Mouse (Mus musculus) hindbrain, embryonic 13.5 days (tissue): ENCODE data around the gene Ssh2. TPM values are rescaled to one million over a fixed set of nuclear protein-coding genes. Genes with fewer than 3 reads are reported as not detected.
A peak's percentile ranks its signal among the peaks of the same experiment; 100 is the strongest.

Source experiments
- ATAC-seq: fragments of 200-750 bp; cut with Nextera tagmentation; 2 replicates; pipeline ENCODE4 v1.8.0; 2017; ENCODE audit warnings: moderate TSS enrichment; ENCODE audit not compliant: low FRiP score
- H3K27ac ChIP-seq: fragments of 300-500 bp; sonication (generic); 2 replicates; pipeline ENCODE4 v1.5.1; 2015; ENCODE audit warnings: inconsistent platforms, mild to moderate bottlenecking, moderate library complexity
- H3K27me3 ChIP-seq: fragments of 300-500 bp; sonication (generic); 2 replicates; pipeline ENCODE4 v1.6.1; 2015; ENCODE audit warnings: mild to moderate bottlenecking, inconsistent platforms
- H3K36me3 ChIP-seq: fragments of 300-500 bp; sonication (generic); 2 replicates; pipeline ENCODE4 v1.6.1; 2015; ENCODE audit warnings: mild to moderate bottlenecking, inconsistent platforms
- H3K4me1 ChIP-seq: fragments of 300-500 bp; sonication (generic); replicated peaks from 2 replicates; pipeline ENCODE4 v1.6.1; 2015; ENCODE audit warnings: inconsistent platforms
- H3K4me2 ChIP-seq: fragments of 300-500 bp; sonication (generic); 2 replicates; pipeline ENCODE4 v1.6.1; 2015; ENCODE audit warnings: inconsistent platforms, mild to moderate bottlenecking, moderate library complexity
- H3K4me3 ChIP-seq: fragments of 300-500 bp; sonication (generic); 2 replicates; pipeline ENCODE4 v1.5.1; 2015; ENCODE audit warnings: mild to moderate bottlenecking, inconsistent platforms
- H3K9ac ChIP-seq: fragments of 300-500 bp; sonication (generic); 2 replicates; pipeline ENCODE4 v1.6.1; 2015; ENCODE audit warnings: mild to moderate bottlenecking, inconsistent platforms
- H3K9me3 ChIP-seq: fragments of 300-500 bp; sonication (generic); 2 replicates; pipeline ENCODE4 v1.6.1; 2016; ENCODE audit warnings: inconsistent platforms
- WGBS: fragments of 180-500 bp; shearing (Covaris S2); methylation state at CpG from one replicate; pipeline ENCODE4 v1.1.7; 2015; 5-methylcytosine and 5-hydroxymethylcytosine counted together
- polyA plus RNA-seq: library from polyadenylated mRNA; unstranded; fragments of >200 nt; fragmentation: Nextera tagmentation; extraction: Ambion mirVana; gene quantifications from 2 replicates; pipeline ENCODE4 v1.2.1, GENCODE M21; 2015

Gene Ssh2
- 16.4 and 17.9 TPM in 2 replicates for polyA plus RNA-seq

- Histone ChIP-seq H3K4me2 (peak within 1 kb of the TSS; percentile 79), H3K27ac (peak within 1 kb of the TSS; percentile 99), H3K4me3 (peak within 1 kb of the TSS; percentile 78), H3K9me3 (no peaks in the 10 kb centered on the region), H3K27me3 (no peaks in the 10 kb centered on the region), H3K36me3 (no peaks in the 10 kb centered on the region), H3K4me1 (peaks cover 23% of the 10 kb centered on the region), H3K9ac (peak within 1 kb of the TSS; percentile 96)
- peak; percentile 91 for ATAC-seq
- under 1% methylated on average over 80 of the region's 82 CpGs for WGBS
Observed at GRCm38 (mm10) chr11:77215951-77216760, at the start of gene Ssh2. Gene Ssh2 (plus strand): TSS chr11:77216287.

DNA sequence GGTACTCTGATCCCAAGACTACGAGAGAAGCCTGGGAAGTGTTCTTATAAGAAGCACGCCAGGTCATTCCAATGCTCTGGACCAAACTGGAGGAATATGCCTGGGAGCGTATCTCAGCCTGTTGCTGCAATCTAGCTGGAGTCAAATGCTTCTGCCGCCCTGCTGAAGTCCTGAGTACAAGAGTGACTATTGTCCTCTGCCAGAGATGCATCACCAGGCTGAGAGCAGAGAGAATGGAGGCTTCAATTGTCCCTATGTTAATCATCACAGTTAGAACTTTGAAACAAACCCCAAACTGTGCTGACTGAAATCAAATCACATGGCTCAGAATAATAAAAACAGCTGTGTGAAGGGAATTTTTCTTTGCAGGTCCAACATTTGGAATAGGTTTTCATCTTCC lies 42.4 kb upstream of the Ssh2 start:
- H3K9me3 ChIP-seq = no peaks in the 10 kb centered on the region
- no peaks in the 10 kb centered on the region for H3K27me3 ChIP-seq
- H3K4me3 ChIP-seq = no peak overlapping the region
- no peak overlapping the region for H3K4me2 ChIP-seq
- no peak overlapping the region for H3K9ac ChIP-seq
- 42% methylated on average over 4 of the region's 4 CpGs for WGBS
- no peak overlapping the region for H3K27ac ChIP-seq
- ATAC-seq = no peak
- H3K36me3 ChIP-seq = no peaks in the 10 kb centered on the region
- H3K4me1 ChIP-seq = 0 out of 2 replicates have a peak, but pooled peaks cover 3% of the 10 kb centered on the region

DNA sequence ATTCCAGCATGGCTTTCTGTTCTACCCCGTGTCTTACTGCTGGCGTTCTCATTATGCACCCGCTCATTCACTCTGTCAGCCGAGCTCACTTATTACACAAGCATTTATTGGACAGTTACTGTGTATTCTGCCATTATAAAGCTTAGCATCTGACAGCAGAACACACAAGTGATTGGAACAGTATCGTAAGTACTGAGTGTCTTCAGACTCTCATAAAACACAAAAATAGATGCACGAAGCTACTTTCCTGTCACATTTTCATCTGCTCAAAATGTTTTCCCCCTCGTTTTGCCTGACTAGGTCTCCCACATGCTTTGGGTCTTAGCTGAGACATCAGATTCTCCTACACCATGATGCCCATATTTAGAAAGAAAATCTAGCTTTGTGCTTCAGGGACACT lies 41.6 kb upstream of the Ssh2 start:
- no peaks in the 10 kb centered on the region for H3K36me3 ChIP-seq
- no peaks in the 10 kb centered on the region for H3K27me3 ChIP-seq
- no peak for ATAC-seq
- 60% methylated on average over 7 of the region's 7 CpGs for WGBS
- no peaks in the 10 kb centered on the region for H3K9me3 ChIP-seq
- no peak overlapping the region for H3K9ac ChIP-seq
- no peak overlapping the region for H3K27ac ChIP-seq
- H3K4me2 ChIP-seq = no peak overlapping the region
- no peak overlapping the region for H3K4me3 ChIP-seq
- H3K4me1 ChIP-seq = 0 out of 2 replicates have a peak, but pooled peaks cover 3% of the 10 kb centered on the region

- Histone ChIP-seq H3K27me3 (no peaks in the 10 kb centered on the region), H3K27ac (no peak overlapping the region), H3K4me3 (no peak overlapping the region), H3K9ac (no peak overlapping the region), H3K9me3 (no peaks in the 10 kb centered on the region), H3K36me3 (no peaks in the 10 kb centered on the region), H3K4me2 (no peak overlapping the region), H3K4me1 (no peaks in the 10 kb centered on the region)
- WGBS = 94% methylated on average over 3 of the region's 3 CpGs
- no peak for ATAC-seq
Observed at GRCm38 (mm10) chr11:77179771-77180170, 36.3 kb upstream of the Ssh2 start.

DNA sequence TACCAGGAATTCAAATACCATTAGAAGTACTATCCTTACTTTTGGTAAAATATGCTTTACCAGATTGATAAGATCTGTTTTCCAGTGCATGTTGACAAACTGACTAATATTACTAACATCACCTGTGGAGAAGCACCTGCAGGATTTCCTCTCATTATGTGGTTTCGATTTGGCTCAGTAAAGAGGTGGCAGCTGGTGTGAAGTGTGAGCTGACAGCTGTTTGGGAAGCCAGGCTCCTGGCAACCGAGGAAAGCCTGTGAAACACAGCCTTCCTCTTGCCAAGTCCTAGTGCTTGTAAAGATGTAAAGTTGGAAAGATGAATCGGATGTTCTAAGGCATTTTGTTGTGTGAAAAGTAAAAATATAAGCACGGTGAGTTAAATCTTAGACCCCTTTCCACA lies 35.2 kb upstream of the Ssh2 start:
- WGBS = 57% methylated on average over 4 of the region's 4 CpGs
- no peaks in the 10 kb centered on the region for H3K4me1 ChIP-seq
- no peaks in the 10 kb centered on the region for H3K9me3 ChIP-seq
- H3K36me3 ChIP-seq = no peaks in the 10 kb centered on the region
- H3K9ac ChIP-seq = no peak overlapping the region
- no peak overlapping the region for H3K4me2 ChIP-seq
- H3K27me3 ChIP-seq = no peaks in the 10 kb centered on the region
- no peak overlapping the region for H3K27ac ChIP-seq
- H3K4me3 ChIP-seq = no peak overlapping the region
- ATAC-seq = no peak

DNA sequence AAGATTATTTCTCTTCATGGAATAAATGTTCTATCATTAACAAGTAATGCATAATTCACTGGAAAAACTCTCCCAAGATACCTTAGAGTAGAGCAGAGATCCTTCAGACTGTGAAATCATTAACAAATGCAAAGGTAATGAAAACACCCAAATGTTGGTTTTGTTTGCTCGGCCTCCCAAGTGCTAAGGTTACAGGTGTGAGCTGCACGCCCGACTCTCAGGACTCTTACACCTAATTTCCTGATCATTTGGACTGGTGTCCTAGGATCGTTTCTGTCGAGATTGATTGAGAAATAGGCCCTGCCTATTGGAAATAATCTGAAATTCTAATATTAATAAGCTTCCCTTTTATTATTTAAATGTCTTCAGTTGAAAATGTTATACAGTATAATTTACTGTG lies 34.6 kb upstream of the Ssh2 start:
- Histone ChIP-seq H3K27ac (no peak overlapping the region), H3K36me3 (no peaks in the 10 kb centered on the region), H3K9ac (no peak overlapping the region), H3K4me1 (no peaks in the 10 kb centered on the region), H3K27me3 (no peaks in the 10 kb centered on the region), H3K4me3 (no peak overlapping the region), H3K4me2 (no peak overlapping the region), H3K9me3 (no peaks in the 10 kb centered on the region)
- WGBS = 85% methylated on average over 5 of the region's 5 CpGs
- ATAC-seq = no peak

DNA sequence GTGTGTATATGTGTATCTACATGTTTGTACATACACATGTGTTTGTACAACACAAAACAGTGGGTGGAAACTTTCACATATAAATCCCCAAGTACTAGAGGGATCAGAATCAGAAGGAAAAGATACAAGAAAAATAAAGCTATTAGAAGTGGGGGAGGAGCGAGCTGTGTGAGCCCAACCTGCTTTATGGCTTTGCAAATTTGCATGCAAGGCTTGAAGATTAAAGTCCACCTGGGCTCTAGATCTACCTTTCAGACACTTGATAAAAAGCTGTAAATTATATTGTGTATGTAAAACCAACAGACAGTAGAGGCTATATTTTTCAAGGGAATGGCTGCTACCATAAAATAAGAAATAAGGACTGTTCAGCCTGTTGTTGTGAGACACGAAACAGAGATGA lies 34.0 kb upstream of the Ssh2 start:
- H3K36me3 ChIP-seq = no peaks in the 10 kb centered on the region
- H3K4me3 ChIP-seq = no peak overlapping the region
- 82% methylated on average over 2 of the region's 2 CpGs for WGBS
- no peak for ATAC-seq
- no peaks in the 10 kb centered on the region for H3K9me3 ChIP-seq
- H3K4me2 ChIP-seq = no peak overlapping the region
- no peak overlapping the region for H3K27ac ChIP-seq
- H3K27me3 ChIP-seq = no peaks in the 10 kb centered on the region
- no peaks in the 10 kb centered on the region for H3K4me1 ChIP-seq
- no peak overlapping the region for H3K9ac ChIP-seq

DNA sequence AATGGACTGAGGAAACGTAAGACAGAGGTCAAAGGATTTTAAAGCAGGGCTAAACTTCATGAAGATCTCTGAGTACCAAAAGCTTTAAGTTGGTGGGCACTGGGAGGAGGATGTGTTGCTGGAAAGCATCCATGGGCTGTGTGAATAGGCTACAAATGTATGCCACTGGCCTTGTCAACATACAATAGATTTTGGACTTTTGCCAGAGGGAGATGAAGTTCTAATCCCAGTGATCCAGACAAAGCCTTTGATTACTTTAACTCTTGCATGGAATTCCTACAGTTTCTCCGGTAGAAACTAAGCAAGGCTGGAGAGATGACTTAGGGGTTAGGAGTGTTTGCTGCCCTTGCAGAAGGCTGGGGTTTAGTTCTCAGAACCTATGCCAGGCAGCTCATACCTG lies 33.5 kb upstream of the Ssh2 start:
- no peaks in the 10 kb centered on the region for H3K27me3 ChIP-seq
- WGBS = 40% methylated on average over 2 of the region's 2 CpGs
- no peak overlapping the region for H3K27ac ChIP-seq
- no peak overlapping the region for H3K4me3 ChIP-seq
- no peaks in the 10 kb centered on the region for H3K9me3 ChIP-seq
- H3K36me3 ChIP-seq = no peaks in the 10 kb centered on the region
- ATAC-seq = no peak
- no peaks in the 10 kb centered on the region for H3K4me1 ChIP-seq
- no peak overlapping the region for H3K4me2 ChIP-seq
- H3K9ac ChIP-seq = no peak overlapping the region

GRCm38 (mm10) chr11:77184926-77185325 lies 31.2 kb upstream of the Ssh2 start:
- H3K36me3 ChIP-seq = no peaks in the 10 kb centered on the region
- ATAC-seq = no peak
- H3K9me3 ChIP-seq = no peaks in the 10 kb centered on the region
- no peak overlapping the region for H3K4me2 ChIP-seq
- H3K27ac ChIP-seq = no peak overlapping the region
- no peaks in the 10 kb centered on the region for H3K27me3 ChIP-seq
- no peaks in the 10 kb centered on the region for H3K4me1 ChIP-seq
- no peak overlapping the region for H3K9ac ChIP-seq
- 71% methylated on average over 2 of the region's 2 CpGs for WGBS
- H3K4me3 ChIP-seq = no peak overlapping the region

DNA sequence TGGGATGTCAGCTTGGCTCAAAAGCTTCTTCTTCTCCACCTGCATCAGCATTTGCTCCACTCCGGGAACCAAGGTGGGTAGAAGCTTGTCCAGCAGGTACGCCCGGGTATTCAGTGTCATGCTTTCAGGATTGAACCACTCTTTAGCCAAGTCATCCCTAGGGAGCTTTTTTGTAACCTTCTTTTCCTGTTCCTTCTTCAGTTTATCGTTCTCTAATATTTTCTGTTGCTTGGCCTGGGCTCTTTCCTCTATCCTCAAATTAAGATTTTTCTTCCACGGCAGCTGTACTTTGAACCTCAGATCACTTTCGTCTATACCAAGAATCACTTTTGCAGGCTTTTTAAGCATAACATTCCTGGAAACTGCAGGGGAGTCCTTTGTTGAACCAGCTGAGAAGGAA lies 27.2 kb upstream of the Ssh2 start, which contains the start of gene Efcab5:
Gene Efcab5, minus strand, starts transcription at position 101 of the 400 bp plus-strand sequence.
- H3K4me3 ChIP-seq = no peak within 1 kb of the TSS
- H3K9me3 ChIP-seq = no peaks in the 10 kb centered on the region
- H3K9ac ChIP-seq = no peak within 1 kb of the TSS
- H3K4me1 ChIP-seq = no peaks in the 10 kb centered on the region; the same call in 1 of the 2 replicates
- H3K4me2 ChIP-seq = no peak within 1 kb of the TSS
- ATAC-seq = no peak
- H3K36me3 ChIP-seq = no peaks in the 10 kb centered on the region
- no peak within 1 kb of the TSS for H3K27ac ChIP-seq
- H3K27me3 ChIP-seq = no peaks in the 10 kb centered on the region
- whole genome bisulfite sequencing = 85% methylated on average over 6 of the region's 6 CpGs

DNA sequence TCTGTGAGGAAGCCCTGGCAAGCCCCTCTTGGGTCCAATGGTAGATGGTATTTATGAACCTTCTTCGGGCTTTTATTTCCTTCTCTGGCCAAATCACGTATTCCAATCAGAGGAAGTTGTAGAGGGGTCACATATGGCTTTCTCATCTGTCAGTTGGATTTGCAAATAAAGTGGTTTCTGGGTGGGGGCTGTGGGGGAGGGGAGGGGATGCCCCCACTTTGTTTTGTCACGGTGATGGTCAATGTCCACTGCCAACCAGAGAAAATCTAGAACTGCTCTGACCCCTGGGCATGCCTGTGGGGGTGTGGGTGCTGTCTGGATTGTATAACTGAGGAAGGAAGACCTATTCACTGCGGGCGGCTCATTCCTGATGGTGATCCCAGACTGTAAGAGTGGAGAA lies 22.7 kb upstream of the Ssh2 start:
- Histone ChIP-seq H3K4me1 (no peaks in the 10 kb centered on the region; the same call in 1 of the 2 replicates), H3K27me3 (0 out of 2 replicates have a peak, but pooled peaks cover 7% of the 10 kb centered on the region), H3K4me2 (no peak overlapping the region), H3K4me3 (no peak overlapping the region), H3K27ac (no peak overlapping the region), H3K9ac (no peak overlapping the region), H3K36me3 (no peaks in the 10 kb centered on the region), H3K9me3 (no peaks in the 10 kb centered on the region)
- WGBS = 71% methylated on average over 5 of the region's 5 CpGs
- no peak for ATAC-seq

- 33% methylated on average over 6 of the region's 6 CpGs for WGBS
- Histone ChIP-seq H3K27me3 (0 out of 2 replicates have a peak, but pooled peaks cover 7% of the 10 kb centered on the region), H3K4me1 (no peaks in the 10 kb centered on the region; the same call in 1 of the 2 replicates), H3K9me3 (no peaks in the 10 kb centered on the region), H3K9ac (no peak overlapping the region), H3K36me3 (no peaks in the 10 kb centered on the region), H3K4me2 (no peak overlapping the region), H3K4me3 (no peak overlapping the region), H3K27ac (no peak overlapping the region)
- no peak for ATAC-seq
Observed at GRCm38 (mm10) chr11:77193941-77194553, 22.0 kb upstream of the Ssh2 start.
